Comparison of ENCODE assay signal across 20 mouse cellular contexts in genomic region chr3:117838020-117838419, GRCm38 (mm10).
"Had no signal": no experiment of that assay in that cellular context is flagged by ENCODE, and none has a peak within 500 bp of the region (broad histone marks: within the 10 kb centered on the region; RNA-seq: fewer than 3 reads in every experiment).

No protein-coding gene starts in this region.

- H3K4me1 ChIP-seq: lung, embryonic 15.5 days; midbrain, embryonic 10.5 days; midbrain, embryonic 12.5 days; neural tube, embryonic 13.5 days; neural tube, embryonic 15.5 days; stomach, embryonic 15.5 days had no signal

- H3K27ac ChIP-seq: lung, embryonic 15.5 days; midbrain, embryonic 10.5 days; midbrain, embryonic 12.5 days; neural tube, embryonic 13.5 days; neural tube, embryonic 15.5 days; stomach, embryonic 15.5 days; stomach, postnatal 0 days had no signal

- H3K36me3 ChIP-seq: midbrain, embryonic 10.5 days; midbrain, embryonic 12.5 days; neural tube, embryonic 13.5 days; neural tube, embryonic 15.5 days; stomach, embryonic 15.5 days had no signal

- H3K4me2 ChIP-seq: lung, embryonic 15.5 days; midbrain, embryonic 12.5 days; neural tube, embryonic 13.5 days; neural tube, embryonic 15.5 days; stomach, embryonic 15.5 days had no signal

- DNase-seq: lung, adult 18-20 months; lung, postnatal 10 days; lung, postnatal 4 days; midbrain, embryonic 14.5 days; retina, postnatal 1 day; right cerebral cortex, adult 18-20 months; right cerebral cortex, postnatal 25 days; right cerebral cortex, postnatal 4 days; thymus, adult 2 months; thymus, postnatal 25 days; thymus, postnatal 4 days had no signal

- H3K9me3 ChIP-seq: lung, embryonic 15.5 days; midbrain, embryonic 10.5 days; midbrain, embryonic 12.5 days; neural tube, embryonic 13.5 days; neural tube, embryonic 15.5 days; stomach, embryonic 15.5 days had no signal

- H3K9ac ChIP-seq: lung, embryonic 15.5 days; midbrain, embryonic 12.5 days; neural tube, embryonic 13.5 days; neural tube, embryonic 15.5 days; stomach, embryonic 15.5 days had no signal

- H3K4me3 ChIP-seq: lung, embryonic 15.5 days; midbrain, embryonic 10.5 days; midbrain, embryonic 12.5 days; myocyte; neural tube, embryonic 13.5 days; neural tube, embryonic 15.5 days; stomach, embryonic 15.5 days had no signal

- H3K27me3 ChIP-seq: lung, embryonic 15.5 days; midbrain, embryonic 12.5 days; neural tube, embryonic 13.5 days; neural tube, embryonic 15.5 days; stomach, embryonic 15.5 days had no signal

- ATAC-seq: midbrain, embryonic 16.5 days had no signal
